Mouse (Mus musculus): Measurements from ENCODE around the gene C1qtnf1. TPM values are rescaled to one million over a fixed set of nuclear protein-coding genes. Genes with fewer than 3 reads are reported as not detected.

The C1qtnf1 gene
- polyA plus RNA-seq, 1 experiment = 9.8 TPM

DNA sequence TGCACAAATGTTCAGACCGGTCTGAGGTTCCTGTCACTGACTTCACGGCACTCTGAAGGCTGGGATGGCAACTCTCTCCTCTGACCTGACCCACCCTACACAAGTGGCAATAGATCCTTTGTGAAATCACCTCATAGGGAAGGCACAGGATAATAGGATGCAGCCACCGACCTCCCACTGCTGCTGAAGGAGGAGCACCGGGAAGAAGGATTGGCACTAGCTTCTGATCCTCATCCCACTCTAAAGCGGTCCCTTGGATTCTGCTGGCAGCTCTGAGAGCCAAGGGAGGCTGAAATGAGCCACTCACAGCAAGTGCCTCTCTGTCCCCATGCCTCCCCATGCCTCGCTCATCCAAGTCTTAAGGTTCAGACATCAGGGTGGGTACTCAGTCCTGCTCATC lies 33.5 kb upstream of the C1qtnf1 start:
- H3K79me2 ChIP-seq (ENCODE audit: control insufficient read depth, insufficient read depth) = no peaks in the 10 kb centered on the region
- no peak for TF ChIP-seq TCF12 (IDR thresholded peaks at IDR 0.05; ENCODE audit: insufficient read depth, poor library complexity, severe bottlenecking)
- TF ChIP-seq E2F4 (IDR thresholded peaks at IDR 0.05; ENCODE audit: insufficient read depth) = no peak
- no peak for TF ChIP-seq MYOD1 (IDR thresholded peaks at IDR 0.05; ENCODE audit: control insufficient read depth in 1 of 3, insufficient read length in 2 of 3, low read depth in 2 of 3)
- TF ChIP-seq USF1 (IDR thresholded peaks at IDR 0.05; ENCODE audit: low read depth) = no peak
- no peak for TF ChIP-seq MAX (IDR thresholded peaks at IDR 0.05; ENCODE audit: low read depth)
- TF ChIP-seq REST (IDR thresholded peaks at IDR 0.05; ENCODE audit: insufficient read depth, insufficient read length) = no peak
- TF ChIP-seq MYOG (IDR thresholded peaks at IDR 0.05; ENCODE audit: control insufficient read depth in 1 of 3, insufficient read depth in 1 of 3, insufficient read length in 2 of 3, low read depth in 2 of 3) = no peak
- no peak for TF ChIP-seq TCF3 (IDR thresholded peaks at IDR 0.05; ENCODE audit: insufficient read length, low read depth)
- TF ChIP-seq POLR2A (IDR thresholded peaks at IDR 0.05; ENCODE audit: insufficient read length, low read depth) = no peak
- no peak for TF ChIP-seq CEBPB (IDR thresholded peaks at IDR 0.05; ENCODE audit: insufficient read depth, poor library complexity, severe bottlenecking)
- no peak for TF ChIP-seq SRF (IDR thresholded peaks at IDR 0.05; ENCODE audit: control insufficient read depth, insufficient read length, low read depth)
- no peak for TF ChIP-seq POLR2AphosphoS2 (IDR thresholded peaks at IDR 0.05; ENCODE audit: insufficient read length, low read depth)
- H3K27me3 ChIP-seq (ENCODE audit: control insufficient read depth, insufficient read depth, insufficient read length) = no peaks in the 10 kb centered on the region
- no peaks in the 10 kb centered on the region for H3K36me3 ChIP-seq (ENCODE audit: control insufficient read depth, insufficient read depth)
- H3K4me3 ChIP-seq = no peak overlapping the region
- H3K4me2 ChIP-seq (ENCODE audit: low read depth) = no peak overlapping the region
- no peak overlapping the region for H3ac ChIP-seq (ENCODE audit: control insufficient read depth, insufficient read length)

DNA sequence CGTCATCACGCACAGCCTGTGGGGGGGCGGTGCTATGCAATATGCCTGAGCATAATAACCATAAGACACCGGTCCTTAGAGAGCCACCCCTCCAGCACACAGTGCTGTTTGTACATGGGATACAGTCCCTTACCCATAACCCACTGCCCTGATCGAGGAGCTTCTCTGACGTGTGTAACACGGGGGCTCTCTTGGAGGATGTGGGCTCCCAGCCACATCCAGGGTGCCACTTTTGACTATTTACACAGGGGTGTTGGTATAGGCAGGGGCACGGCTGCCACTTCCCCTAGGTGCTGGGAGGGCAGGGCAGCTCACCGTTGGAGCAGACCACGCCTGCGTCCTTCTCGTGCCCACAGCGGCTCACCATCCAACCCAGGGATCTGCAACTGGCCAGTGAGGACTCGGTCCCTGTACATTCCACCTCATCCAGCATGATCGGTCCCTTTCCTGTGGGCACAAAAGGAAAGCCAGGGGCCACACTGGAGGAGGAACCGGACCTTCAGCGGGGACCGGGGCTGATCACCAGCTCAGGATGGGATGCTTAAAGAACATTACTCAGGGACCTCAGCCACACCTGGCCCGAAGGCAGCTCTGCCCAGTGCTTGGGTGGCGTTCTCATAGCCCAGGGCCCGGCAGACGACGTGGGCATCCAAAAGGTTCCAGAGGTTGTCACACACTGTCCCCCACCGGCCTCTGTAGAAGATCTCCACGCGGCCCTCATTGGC lies 30.0 kb upstream of the C1qtnf1 start:
- Histone ChIP-seq H3ac (ENCODE audit: control insufficient read depth, insufficient read length) (no peak overlapping the region), H3K79me2 (ENCODE audit: control insufficient read depth, insufficient read depth) (no peaks in the 10 kb centered on the region), H3K27me3 (ENCODE audit: control insufficient read depth, insufficient read depth, insufficient read length) (no peaks in the 10 kb centered on the region), H3K4me2 (ENCODE audit: low read depth) (no peak overlapping the region), H3K36me3 (ENCODE audit: control insufficient read depth, insufficient read depth) (no peaks in the 10 kb centered on the region), H3K4me3 (no peak overlapping the region)
- no peak for TF ChIP-seq MYOG (IDR thresholded peaks at IDR 0.05; ENCODE audit: control insufficient read depth in 1 of 3, insufficient read depth in 1 of 3, insufficient read length in 2 of 3, low read depth in 2 of 3)
- TF ChIP-seq USF1 (IDR thresholded peaks at IDR 0.05; ENCODE audit: low read depth) = no peak
- no peak for TF ChIP-seq E2F4 (IDR thresholded peaks at IDR 0.05; ENCODE audit: insufficient read depth)
- no peak for TF ChIP-seq CEBPB (IDR thresholded peaks at IDR 0.05; ENCODE audit: insufficient read depth, poor library complexity, severe bottlenecking)
- no peak for TF ChIP-seq TCF12 (IDR thresholded peaks at IDR 0.05; ENCODE audit: insufficient read depth, poor library complexity, severe bottlenecking)
- TF ChIP-seq TCF3 (IDR thresholded peaks at IDR 0.05; ENCODE audit: insufficient read length, low read depth) = no peak
- TF ChIP-seq POLR2AphosphoS2 (IDR thresholded peaks at IDR 0.05; ENCODE audit: insufficient read length, low read depth) = no peak
- TF ChIP-seq SRF (IDR thresholded peaks at IDR 0.05; ENCODE audit: control insufficient read depth, insufficient read length, low read depth) = no peak
- TF ChIP-seq POLR2A (IDR thresholded peaks at IDR 0.05; ENCODE audit: insufficient read length, low read depth) = no peak
- TF ChIP-seq MAX (IDR thresholded peaks at IDR 0.05; ENCODE audit: low read depth) = no peak
- no peak for TF ChIP-seq REST (IDR thresholded peaks at IDR 0.05; ENCODE audit: insufficient read depth, insufficient read length)
- no peak for TF ChIP-seq MYOD1 (IDR thresholded peaks at IDR 0.05; ENCODE audit: control insufficient read depth in 1 of 3, insufficient read length in 2 of 3, low read depth in 2 of 3)

- no peaks in the 10 kb centered on the region for H3K79me2 ChIP-seq (ENCODE audit: control insufficient read depth, insufficient read depth)
- no peak for TF ChIP-seq REST (IDR thresholded peaks at IDR 0.05; ENCODE audit: insufficient read depth, insufficient read length)
- no peak for TF ChIP-seq POLR2A (IDR thresholded peaks at IDR 0.05; ENCODE audit: insufficient read length, low read depth)
- no peak for TF ChIP-seq POLR2AphosphoS2 (IDR thresholded peaks at IDR 0.05; ENCODE audit: insufficient read length, low read depth)
- TF ChIP-seq TCF3 (IDR thresholded peaks at IDR 0.05; ENCODE audit: insufficient read length, low read depth) = no peak
- no peak for TF ChIP-seq USF1 (IDR thresholded peaks at IDR 0.05; ENCODE audit: low read depth)
- no peak for TF ChIP-seq E2F4 (IDR thresholded peaks at IDR 0.05; ENCODE audit: insufficient read depth)
- no peak for TF ChIP-seq MYOG (IDR thresholded peaks at IDR 0.05; ENCODE audit: control insufficient read depth in 1 of 3, insufficient read depth in 1 of 3, insufficient read length in 2 of 3, low read depth in 2 of 3)
- no peak for TF ChIP-seq MYOD1 (IDR thresholded peaks at IDR 0.05; ENCODE audit: control insufficient read depth in 1 of 3, insufficient read length in 2 of 3, low read depth in 2 of 3)
- TF ChIP-seq SRF (IDR thresholded peaks at IDR 0.05; ENCODE audit: control insufficient read depth, insufficient read length, low read depth) = no peak
- no peak for TF ChIP-seq CEBPB (IDR thresholded peaks at IDR 0.05; ENCODE audit: insufficient read depth, poor library complexity, severe bottlenecking)
- no peak for TF ChIP-seq TCF12 (IDR thresholded peaks at IDR 0.05; ENCODE audit: insufficient read depth, poor library complexity, severe bottlenecking)
- TF ChIP-seq MAX (IDR thresholded peaks at IDR 0.05; ENCODE audit: low read depth) = no peak
- no peak overlapping the region for H3K4me3 ChIP-seq
- H3ac ChIP-seq (ENCODE audit: control insufficient read depth, insufficient read length) = no peak overlapping the region
- H3K4me2 ChIP-seq (ENCODE audit: low read depth) = no peak overlapping the region
- H3K27me3 ChIP-seq (ENCODE audit: control insufficient read depth, insufficient read depth, insufficient read length) = no peaks in the 10 kb centered on the region
- H3K36me3 ChIP-seq (ENCODE audit: control insufficient read depth, insufficient read depth) = no peaks in the 10 kb centered on the region
Measured at GRCm38 (mm10) chr11:118399891-118400565, 28.0 kb upstream of the C1qtnf1 start.

DNA sequence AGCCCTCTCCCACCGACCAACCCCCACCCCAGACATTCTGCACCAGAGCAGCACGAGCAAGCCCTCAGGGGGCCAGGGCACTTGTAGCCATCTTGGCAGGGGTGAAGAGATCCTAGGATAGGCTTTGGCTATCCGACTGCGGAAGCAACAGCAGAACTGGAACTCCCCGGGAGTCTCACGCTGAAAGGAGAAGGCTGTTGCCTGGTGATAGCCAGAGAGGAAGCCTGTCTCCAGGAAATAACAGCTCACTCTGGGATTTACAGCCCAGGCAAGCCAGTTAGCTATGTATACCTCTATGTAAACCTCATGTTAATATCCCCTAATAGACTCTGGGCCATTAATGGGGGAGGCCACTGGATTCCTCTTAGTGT lies 27.5 kb upstream of the C1qtnf1 start:
- no peaks in the 10 kb centered on the region for H3K79me2 ChIP-seq (ENCODE audit: control insufficient read depth, insufficient read depth)
- TF ChIP-seq REST (IDR thresholded peaks at IDR 0.05; ENCODE audit: insufficient read depth, insufficient read length) = no peak
- no peak for TF ChIP-seq POLR2A (IDR thresholded peaks at IDR 0.05; ENCODE audit: insufficient read length, low read depth)
- no peak for TF ChIP-seq MAX (IDR thresholded peaks at IDR 0.05; ENCODE audit: low read depth)
- TF ChIP-seq USF1 (IDR thresholded peaks at IDR 0.05; ENCODE audit: low read depth) = no peak
- TF ChIP-seq TCF3 (IDR thresholded peaks at IDR 0.05; ENCODE audit: insufficient read length, low read depth) = no peak
- no peak for TF ChIP-seq POLR2AphosphoS2 (IDR thresholded peaks at IDR 0.05; ENCODE audit: insufficient read length, low read depth)
- TF ChIP-seq E2F4 (IDR thresholded peaks at IDR 0.05; ENCODE audit: insufficient read depth) = no peak
- no peak for TF ChIP-seq CEBPB (IDR thresholded peaks at IDR 0.05; ENCODE audit: insufficient read depth, poor library complexity, severe bottlenecking)
- TF ChIP-seq MYOD1 (IDR thresholded peaks at IDR 0.05; ENCODE audit: control insufficient read depth in 1 of 3, insufficient read length in 2 of 3, low read depth in 2 of 3) = no peak

More for the DNA sequence above, 27.5 kb upstream of the C1qtnf1 start:
- H3ac ChIP-seq (ENCODE audit: control insufficient read depth, insufficient read length) = no peak overlapping the region
- no peaks in the 10 kb centered on the region for H3K27me3 ChIP-seq (ENCODE audit: control insufficient read depth, insufficient read depth, insufficient read length)
- H3K36me3 ChIP-seq (ENCODE audit: control insufficient read depth, insufficient read depth) = no peaks in the 10 kb centered on the region
- H3K4me3 ChIP-seq = no peak overlapping the region
- no peak overlapping the region for H3K4me2 ChIP-seq (ENCODE audit: low read depth)

All from myocyte (in vitro differentiated cells).